Mouse (Mus musculus): ENCODE results near the gene Gypa. TPM values are rescaled to one million over a fixed set of nuclear protein-coding genes. Genes with fewer than 3 reads are reported as not detected.

Gene Gypa
- total RNA-seq (2022), result not detected

- no peak for DNase-seq (ENCODE audit: low spot score in 2 of 2)
These were observed at the start of gene Gypa for GRCm38 (mm10) chr8:80493523-80494345. TSS of gene Gypa (plus strand) at chr8:80493781.

GRCm38 (mm10) chr8:80444534-80445072 lies 49.0 kb upstream of the Gypa start:
- no peak for DNase-seq (ENCODE audit: low spot score in 2 of 2)

GRCm38 (mm10) chr8:80447217-80447616 lies 46.4 kb upstream of the Gypa start:
- no peak for DNase-seq (ENCODE audit: low spot score in 2 of 2)

GRCm38 (mm10) chr8:80451938-80452690 lies 41.5 kb upstream of the Gypa start:
- no peak for DNase-seq (ENCODE audit: low spot score in 2 of 2)

GRCm38 (mm10) chr8:80463450-80463917 lies 30.1 kb upstream of the Gypa start:
- DNase-seq (ENCODE audit: low spot score in 2 of 2), result no peak

GRCm38 (mm10) chr8:80474971-80475370 lies 18.6 kb upstream of the Gypa start:
- DNase-seq (ENCODE audit: low spot score in 2 of 2), result no peak

- DNase-seq (ENCODE audit: low spot score in 2 of 2), result no peak
These were observed 15.4 kb upstream of the Gypa start for GRCm38 (mm10) chr8:80478156-80478555.

GRCm38 (mm10) chr8:80479129-80479528 lies 14.5 kb upstream of the Gypa start:
- DNase-seq (ENCODE audit: low spot score in 2 of 2), result no peak

- DNase-seq (ENCODE audit: low spot score in 2 of 2), result no peak
These were observed 11.4 kb upstream of the Gypa start for GRCm38 (mm10) chr8:80482173-80482572.

GRCm38 (mm10) chr8:80482822-80483774 lies 10.5 kb upstream of the Gypa start:
- DNase-seq (ENCODE audit: low spot score in 2 of 2), result no peak

GRCm38 (mm10) chr8:80491562-80491961 lies 2.0 kb upstream of the Gypa start:
- no peak for DNase-seq (ENCODE audit: low spot score in 2 of 2)

- DNase-seq (ENCODE audit: low spot score in 2 of 2), result no peak
These were observed 567 bp upstream of the Gypa start for GRCm38 (mm10) chr8:80492987-80493441.

- DNase-seq (ENCODE audit: low spot score in 2 of 2), result no peak
These were observed 722 bp downstream of the Gypa start for GRCm38 (mm10) chr8:80494346-80494660.

- no peak for DNase-seq (ENCODE audit: low spot score in 2 of 2)
These were observed 1.2 kb downstream of the Gypa start for GRCm38 (mm10) chr8:80494819-80495218.

- no peak for DNase-seq (ENCODE audit: low spot score in 2 of 2)
These were observed 1.9 kb downstream of the Gypa start for GRCm38 (mm10) chr8:80495527-80495926.

- no peak for DNase-seq (ENCODE audit: low spot score in 2 of 2)
These were observed 3.7 kb downstream of the Gypa start for GRCm38 (mm10) chr8:80497323-80497722.

GRCm38 (mm10) chr8:80500244-80500643 lies 6.7 kb downstream of the Gypa start:
- DNase-seq (ENCODE audit: low spot score in 2 of 2), result no peak

GRCm38 (mm10) chr8:80500773-80501172 lies 7.2 kb downstream of the Gypa start:
- no peak for DNase-seq (ENCODE audit: low spot score in 2 of 2)

- DNase-seq (ENCODE audit: low spot score in 2 of 2), result no peak
These were observed 7.7 kb downstream of the Gypa start for GRCm38 (mm10) chr8:80501283-80501682.

- DNase-seq (ENCODE audit: low spot score in 2 of 2), result no peak
These were observed 33.1 kb downstream of the Gypa start for GRCm38 (mm10) chr8:80526382-80527355.
